Mouse (Mus musculus): Measurements from ENCODE around the gene Hmox2. TPM values are rescaled to one million over a fixed set of nuclear protein-coding genes. Genes with fewer than 3 reads are reported as not detected.

Hmox2 gene
- total RNA-seq, 2 experiments from 2014 or later, result 31.9 to 43.8 TPM

DNA sequence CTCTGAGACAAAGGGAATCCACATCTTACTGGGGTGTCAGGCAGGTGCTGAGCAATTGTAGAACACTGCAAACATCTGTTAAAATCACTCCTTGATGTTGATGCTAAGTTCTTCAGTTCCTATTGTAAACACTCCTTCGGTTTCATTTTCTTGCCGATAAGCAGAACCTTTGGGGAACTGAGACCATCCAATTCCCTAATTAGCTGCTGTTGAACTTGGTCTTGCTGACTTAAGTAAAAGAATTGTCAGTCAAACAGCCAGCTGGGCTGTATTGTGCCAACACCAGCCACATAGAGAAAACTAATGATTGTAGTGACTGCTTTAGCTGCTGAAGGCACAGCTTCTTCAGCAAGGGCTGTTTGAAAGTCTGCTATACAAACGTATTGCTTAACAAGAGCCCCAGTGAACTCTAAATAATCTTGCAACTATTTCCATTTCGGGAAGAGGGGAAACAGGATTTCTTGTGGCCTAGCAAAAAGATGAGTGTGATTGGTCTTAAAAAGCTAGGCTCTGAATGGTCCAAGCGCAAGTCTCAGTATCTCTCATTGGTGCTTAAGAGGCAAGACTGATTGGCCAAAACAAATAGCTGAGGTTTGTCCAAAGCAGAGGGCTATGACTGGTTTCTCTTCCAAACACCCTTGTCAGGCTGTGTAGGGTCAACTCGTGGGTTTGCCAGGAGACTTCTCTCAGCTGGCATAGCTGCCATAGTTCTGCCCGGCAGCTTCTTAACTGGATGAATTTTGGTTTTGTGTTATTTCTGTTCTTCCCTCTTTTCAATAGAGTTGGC is 3.8 kb upstream of the Hmox2 start:
- no peak for ATAC-seq (replicated peaks; ENCODE audit: low FRiP score, low TSS enrichment, poor library complexity, severe bottlenecking)

DNA sequence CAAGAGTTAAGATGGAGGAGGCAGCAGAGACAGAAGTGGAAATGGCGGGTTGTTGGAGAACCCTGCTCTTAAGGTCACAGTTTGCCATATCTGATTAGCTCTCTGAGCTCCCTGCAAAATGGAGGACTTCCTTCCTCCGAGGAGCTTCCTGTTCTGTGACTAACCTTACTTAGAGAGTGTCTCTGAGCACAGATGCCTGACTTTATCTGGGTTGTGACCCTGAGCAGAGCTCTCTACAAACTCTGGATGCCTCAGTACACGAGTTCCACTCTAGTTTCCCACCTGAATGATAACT is 3.3 kb upstream of the Hmox2 start:
- no peak for ATAC-seq (replicated peaks; ENCODE audit: low FRiP score, low TSS enrichment, poor library complexity, severe bottlenecking)

DNA sequence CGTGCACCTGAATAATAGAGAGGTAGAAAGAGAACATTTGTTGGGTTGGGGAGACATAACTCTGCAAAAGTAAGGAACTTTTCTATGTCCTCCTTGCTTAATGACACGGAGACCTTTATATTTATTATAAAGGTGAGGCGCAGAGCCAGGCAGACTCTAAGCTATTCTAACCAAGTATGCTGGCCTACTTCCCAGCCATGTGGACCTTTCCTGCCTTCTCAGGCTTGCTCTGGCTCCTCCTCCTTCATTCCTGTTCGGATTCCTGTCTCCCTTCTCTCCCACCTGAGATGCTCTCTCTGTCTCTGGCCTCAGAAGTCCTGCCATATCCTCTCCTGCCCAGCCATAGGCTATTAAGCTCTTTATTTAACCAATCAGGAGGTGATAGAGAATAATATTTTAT is 895 bp upstream of the Hmox2 start:
- ATAC-seq (replicated peaks; ENCODE audit: low FRiP score, low TSS enrichment, poor library complexity, severe bottlenecking), result no peak

DNA sequence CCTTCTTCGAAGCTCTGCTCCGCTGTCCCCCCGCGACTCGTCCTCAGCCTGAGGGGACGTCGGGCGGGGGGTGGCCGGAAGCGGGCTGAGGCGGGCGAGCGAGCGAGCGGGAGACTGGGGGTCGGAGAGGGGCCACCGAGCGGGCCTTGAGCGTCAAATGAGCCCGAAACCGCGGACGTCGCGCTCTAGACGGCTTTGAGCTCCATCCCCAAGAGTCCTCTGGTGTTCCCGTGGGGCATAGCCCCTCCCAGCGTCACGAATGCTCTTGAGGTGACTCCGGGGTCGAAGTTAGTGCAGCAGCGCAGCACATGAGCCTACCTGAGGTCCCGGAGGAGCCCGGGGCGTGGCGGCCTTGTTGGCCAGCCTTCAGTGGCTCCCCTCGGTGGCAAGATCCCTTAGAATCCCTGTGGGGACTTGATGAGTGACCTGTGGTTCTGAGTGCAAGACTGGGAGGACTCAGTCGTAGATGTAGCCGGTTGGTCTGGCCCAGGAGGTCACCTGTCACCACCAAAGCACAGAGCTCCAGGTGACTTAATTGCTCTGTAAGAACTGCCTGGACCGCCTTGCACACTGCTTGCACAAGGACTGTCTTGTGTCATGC is 467 bp downstream of the Hmox2 start:
- peak; percentile 56 for ATAC-seq (replicated peaks; ENCODE audit: low FRiP score, low TSS enrichment, poor library complexity, severe bottlenecking)

DNA sequence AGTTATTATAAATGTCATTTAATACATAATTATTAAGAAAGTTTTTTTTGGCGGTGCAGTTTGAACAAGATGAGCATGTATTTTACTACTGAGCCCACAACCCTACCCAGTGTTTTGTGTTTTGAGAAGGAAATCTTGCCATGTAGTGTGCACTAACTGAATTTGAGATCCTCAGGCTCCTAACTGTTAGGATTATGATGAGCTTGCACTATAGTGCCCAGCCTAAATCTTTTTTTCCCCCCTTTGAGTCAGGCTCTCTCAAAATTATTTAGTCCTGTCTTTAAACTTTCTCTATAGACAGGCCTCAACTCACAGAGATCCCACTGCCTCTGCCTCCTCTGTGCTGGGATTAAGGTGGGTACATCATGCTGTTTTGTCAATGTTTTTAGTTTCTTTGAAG is 1.4 kb downstream of the Hmox2 start:
- no peak for ATAC-seq (replicated peaks; ENCODE audit: low FRiP score, low TSS enrichment, poor library complexity, severe bottlenecking)

DNA sequence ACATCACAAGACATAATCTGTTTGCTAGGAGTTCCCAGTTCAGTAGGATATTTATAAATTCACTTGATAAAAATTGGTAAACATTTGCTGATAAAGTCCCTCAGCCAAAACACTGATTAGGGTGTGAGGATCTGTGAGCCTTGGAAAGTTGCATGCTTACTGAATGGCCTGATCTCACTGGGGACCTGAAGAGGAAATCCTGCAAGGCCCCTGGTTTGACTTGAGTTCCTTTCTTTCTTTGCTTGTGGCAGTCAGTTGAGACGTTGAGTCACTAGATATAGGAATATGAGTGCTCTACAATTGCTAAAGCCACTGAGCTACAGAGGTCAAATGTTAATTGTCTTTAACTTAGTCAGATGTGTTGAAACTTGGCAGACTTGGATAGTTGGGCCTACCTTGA is 1.8 kb downstream of the Hmox2 start:
- no peak for ATAC-seq (replicated peaks; ENCODE audit: low FRiP score, low TSS enrichment, poor library complexity, severe bottlenecking)

DNA sequence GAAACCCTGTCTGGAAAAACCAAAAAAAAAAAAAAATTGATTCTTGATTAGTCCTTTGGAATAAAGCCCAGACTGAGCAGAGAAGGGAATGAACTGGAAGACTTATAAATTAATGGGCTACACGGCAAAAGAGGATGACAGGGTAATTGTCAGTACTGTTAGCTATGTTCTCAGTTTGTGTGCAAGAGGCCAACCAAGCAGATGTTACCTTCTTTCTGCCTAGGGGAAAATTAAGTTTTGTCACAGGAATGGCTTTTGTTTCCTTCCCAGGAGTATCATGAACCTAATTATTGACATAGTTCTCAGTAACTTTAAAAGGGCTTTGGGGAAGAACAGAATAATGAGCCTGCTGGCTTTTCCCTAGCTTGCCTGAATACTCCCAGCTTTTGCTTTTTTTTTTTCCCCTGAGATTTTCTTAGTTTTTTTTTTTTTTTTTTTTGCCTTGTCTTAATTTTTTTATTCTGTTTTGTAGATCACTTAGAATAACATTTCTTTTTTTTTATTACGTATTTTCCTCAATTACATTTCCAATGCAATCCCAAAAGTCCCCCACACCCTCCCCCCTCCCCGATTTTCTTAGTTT is 4.7 kb downstream of the Hmox2 start:
- ATAC-seq (replicated peaks; ENCODE audit: low FRiP score, low TSS enrichment, poor library complexity, severe bottlenecking), result no peak

DNA sequence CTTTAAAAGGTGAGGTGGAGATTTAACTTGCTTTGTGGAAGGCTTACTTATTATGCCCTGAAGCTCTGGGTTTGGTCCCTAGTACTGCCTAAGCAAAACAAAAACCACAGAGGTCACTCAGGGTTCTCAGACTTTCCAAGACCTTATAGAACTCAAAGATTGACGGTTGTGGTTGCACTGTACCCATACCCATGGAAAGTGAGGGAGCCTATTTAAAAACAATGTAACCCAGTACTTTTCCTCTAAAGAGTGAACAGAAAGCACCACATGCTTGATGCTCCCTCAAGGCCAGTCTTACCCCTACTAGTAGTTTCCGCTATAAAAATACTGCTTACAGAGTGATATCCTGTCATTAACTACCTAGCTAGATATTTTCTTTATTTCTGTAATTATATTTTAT is 10.1 kb downstream of the Hmox2 start:
- no peak for ATAC-seq (replicated peaks; ENCODE audit: low FRiP score, low TSS enrichment, poor library complexity, severe bottlenecking)

DNA sequence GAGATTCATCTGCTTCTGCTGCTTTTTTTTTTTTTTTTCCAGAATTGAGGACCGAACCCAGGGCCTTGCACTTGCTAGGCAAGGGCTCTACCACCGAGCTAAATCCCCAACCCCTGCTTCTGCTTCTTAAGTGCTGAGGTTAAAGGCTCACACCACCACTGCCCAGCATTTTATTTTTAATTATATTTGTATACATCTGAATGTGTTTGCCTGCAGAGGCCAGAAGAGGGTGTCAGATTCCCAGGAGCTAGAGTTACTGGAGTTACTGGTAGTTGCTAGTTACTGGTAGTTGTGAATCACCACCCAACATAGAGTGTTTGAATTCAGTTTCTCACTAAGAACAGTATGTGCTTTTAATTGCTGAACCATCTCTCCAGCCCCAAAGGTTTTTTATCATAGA is 13.8 kb downstream of the Hmox2 start:
- no peak for ATAC-seq (replicated peaks; ENCODE audit: low FRiP score, low TSS enrichment, poor library complexity, severe bottlenecking)

DNA sequence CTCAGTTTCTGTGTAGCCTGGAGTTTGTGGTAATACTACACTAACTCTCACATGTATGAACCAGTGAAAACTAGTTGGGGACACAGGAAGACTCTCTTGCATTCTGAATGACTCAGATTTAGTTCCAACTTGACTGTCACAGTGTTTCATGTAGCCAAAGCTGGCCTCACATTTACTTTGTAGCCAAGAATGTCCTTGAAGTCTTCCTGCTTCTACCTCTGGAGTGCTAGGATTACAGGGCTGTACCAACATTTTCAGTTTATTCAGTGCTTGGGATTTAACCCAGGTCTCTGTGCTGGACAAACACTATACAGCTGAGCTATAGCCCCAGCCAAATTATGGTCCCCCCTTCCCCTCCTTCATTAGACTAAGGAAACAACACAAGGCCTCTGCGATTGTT is 16.0 kb downstream of the Hmox2 start:
- no peak for ATAC-seq (replicated peaks; ENCODE audit: low FRiP score, low TSS enrichment, poor library complexity, severe bottlenecking)

DNA sequence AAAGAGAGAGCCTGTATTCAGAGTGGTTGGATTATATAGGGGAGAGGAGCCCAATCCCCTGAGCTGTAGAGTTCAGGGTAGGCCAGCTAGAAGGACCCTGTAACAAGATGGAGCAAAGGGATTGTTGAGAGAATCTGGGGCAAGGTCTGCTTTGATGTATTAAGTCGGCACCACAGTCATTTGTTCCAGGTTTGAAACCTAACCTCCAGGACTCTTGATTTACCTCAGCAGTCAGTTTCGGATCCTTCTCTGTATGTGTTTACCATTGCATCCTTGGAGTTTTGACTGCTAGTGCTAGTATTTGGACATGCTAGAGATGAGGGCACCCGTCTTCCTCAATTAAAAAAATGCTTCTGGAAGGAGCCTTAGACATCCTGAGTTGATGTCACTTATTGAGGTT is 26.0 kb downstream of the Hmox2 start:
- ATAC-seq (replicated peaks; ENCODE audit: low FRiP score, low TSS enrichment, poor library complexity, severe bottlenecking), result no peak

DNA sequence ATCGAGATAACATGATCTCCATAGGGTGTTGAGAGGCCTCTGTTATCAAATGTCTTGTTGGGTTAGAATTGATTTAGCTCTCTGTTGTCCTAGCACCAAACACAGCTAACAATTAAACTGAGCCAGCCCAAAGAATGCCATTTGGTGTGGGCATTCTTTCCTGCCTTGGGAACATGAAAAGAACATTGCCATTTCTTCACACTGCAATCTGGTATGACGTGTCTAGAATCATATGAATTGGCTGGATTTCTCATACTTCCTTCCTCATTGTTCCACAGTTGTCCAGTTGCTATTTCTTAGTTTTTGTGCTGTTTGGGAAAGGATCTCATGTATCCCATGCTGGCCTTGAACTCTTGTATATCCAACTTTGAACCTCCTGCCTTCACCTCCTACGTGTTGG is 27.9 kb downstream of the Hmox2 start:
- no peak for ATAC-seq (replicated peaks; ENCODE audit: low FRiP score, low TSS enrichment, poor library complexity, severe bottlenecking)

DNA sequence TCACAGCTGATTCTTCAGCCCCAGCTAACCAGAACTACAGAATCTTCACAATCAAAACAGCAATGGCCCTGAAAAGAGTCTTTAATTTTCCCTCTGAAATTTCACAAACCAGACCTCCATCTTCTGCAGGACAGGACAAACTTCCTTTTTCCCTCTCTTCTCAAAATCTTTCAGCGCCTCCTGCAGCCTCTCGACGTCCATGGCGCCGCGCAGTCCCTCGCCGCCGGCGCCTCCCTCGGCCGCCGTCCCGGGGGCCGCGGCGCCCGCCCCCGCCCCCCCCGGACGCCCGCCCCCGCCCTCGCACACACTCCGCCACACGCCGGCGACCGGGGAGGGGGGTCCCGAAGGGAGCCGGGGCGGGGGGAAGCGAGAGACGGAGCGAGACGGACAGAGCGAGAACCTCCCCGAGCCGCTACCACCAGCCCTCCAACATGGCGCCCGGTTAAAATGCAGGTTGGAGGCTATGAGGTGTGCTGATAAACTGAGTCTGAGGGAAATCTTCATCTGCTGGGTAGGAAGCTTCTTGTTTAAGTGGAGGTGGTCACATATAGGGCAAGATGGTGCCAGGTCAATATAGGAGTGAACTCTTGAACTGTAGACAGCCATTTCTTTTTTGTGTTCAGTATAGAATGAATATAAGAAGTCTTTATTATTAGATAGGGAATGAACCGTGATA is 30.6 kb downstream of the Hmox2 start:
- ATAC-seq (replicated peaks; ENCODE audit: low FRiP score, low TSS enrichment, poor library complexity, severe bottlenecking), result peak; percentile 71; the same call in 1 of the 2 replicates

DNA sequence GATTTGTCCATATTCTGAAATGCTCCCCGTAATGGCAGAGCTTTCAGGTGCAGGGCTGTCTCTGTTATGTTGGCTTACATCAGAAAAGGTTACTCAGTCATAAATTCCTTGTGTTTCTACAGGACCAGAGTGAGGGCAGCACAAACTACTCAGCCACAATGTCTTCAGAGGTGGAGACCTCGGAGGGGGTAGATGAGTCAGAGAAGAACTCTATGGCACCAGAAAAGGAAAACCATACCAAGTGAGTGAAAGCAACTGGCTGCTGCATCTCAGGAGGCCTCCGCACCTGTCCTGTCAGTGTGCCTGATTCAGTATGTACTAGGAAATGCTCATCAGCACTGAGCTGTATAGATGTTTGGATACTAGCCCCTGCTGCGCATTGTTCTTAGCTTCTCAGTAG is 36.3 kb downstream of the Hmox2 start:
- no peak for ATAC-seq (replicated peaks; ENCODE audit: low FRiP score, low TSS enrichment, poor library complexity, severe bottlenecking)

DNA sequence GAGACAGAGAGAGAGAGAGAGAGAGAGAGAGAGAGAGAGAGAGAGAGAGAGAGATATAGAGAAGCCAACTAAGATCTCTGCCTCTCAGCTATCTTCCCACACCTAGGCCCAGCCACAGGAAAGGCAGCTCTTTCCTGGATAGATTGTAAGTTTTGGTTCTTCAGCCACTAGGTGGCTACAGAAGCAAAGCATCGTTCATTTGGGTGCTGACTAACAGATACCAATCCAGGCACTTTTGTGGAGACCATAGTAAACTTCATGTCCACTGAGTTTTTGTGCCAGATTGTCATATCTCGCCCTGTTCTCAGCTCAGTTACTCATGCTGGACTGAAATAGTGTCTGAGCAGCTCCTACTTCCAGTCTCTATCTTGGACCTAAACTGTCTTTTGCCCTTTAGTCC is 37.1 kb downstream of the Hmox2 start:
- peak; percentile 85 for ATAC-seq (replicated peaks; ENCODE audit: low FRiP score, low TSS enrichment, poor library complexity, severe bottlenecking)

DNA sequence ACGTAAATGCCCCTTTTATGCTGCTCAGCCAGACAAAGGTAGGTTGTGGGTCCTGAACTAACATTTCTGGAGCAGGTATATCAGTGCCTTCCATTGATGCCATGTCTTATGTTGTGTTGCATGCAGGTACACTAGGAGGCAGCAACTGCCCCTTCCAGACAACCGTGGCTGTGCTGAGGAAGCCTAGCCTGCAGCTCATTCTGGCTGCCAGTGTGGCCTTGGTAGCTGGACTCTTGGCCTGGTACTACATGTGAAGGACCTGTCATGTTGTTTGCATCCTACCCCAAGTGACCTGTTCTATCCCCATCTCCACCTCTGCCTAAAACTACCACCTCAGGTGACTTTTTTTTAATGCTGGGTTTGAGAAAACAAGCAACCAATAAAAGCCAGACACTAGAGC is 39.7 kb downstream of the Hmox2 start:
- no peak for ATAC-seq (replicated peaks; ENCODE audit: low FRiP score, low TSS enrichment, poor library complexity, severe bottlenecking)

DNA sequence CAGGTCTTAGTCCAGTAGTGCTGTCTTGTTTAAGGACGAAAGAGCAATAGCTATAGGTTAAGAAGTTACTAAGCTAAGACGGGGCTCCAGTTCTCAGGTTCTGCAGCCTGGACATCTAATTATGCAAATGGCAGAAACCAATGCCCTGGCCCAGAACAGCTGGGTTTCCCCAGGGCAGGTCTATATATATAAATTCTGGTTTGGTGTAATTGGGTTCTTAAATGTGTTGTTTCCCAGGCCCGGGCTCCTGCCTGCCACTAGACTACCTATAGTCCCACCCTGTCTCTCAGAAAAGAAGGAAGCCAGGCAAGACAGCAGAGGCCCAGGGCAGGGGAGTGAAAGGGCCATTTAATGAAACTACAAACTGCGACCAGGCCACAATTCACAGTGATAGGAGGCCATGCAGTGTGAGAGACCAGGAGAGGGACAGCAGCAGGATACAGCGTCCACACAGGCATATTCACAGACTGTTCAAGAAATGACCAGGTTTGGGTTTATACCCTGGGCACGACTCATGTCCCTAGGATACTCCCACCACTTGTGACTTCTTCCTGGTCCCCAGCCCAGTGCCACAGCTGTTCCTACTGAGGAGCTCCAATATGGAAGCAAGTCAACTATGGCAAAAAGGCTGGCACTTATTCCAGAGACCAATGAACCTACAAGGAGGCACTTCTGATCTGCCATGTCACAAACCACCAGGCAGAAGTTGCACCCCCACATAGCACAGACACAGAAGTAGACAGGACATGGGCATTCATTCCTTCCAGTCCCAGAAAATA is 41.0 kb downstream of the Hmox2 start:
- ATAC-seq (replicated peaks; ENCODE audit: low FRiP score, low TSS enrichment, poor library complexity, severe bottlenecking), result no peak

DNA sequence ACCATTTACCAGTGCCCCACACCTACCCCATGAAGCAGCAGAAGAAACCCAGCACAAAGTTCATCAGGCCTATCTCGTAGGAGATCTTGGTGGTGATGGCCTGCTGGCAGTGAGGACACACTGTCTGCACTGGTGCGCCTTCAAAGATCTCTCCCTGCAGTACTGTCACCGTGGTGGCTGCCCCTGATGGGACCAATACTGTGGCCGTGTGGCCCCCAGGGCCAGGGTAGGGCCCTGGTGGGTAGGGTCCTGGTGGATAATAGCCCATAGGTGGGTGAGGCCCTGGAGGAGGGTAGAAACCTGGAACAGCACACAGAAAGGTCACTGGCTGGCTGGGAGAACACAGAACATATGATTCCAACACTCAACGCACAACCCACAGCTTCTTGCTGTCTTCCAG is 42.6 kb downstream of the Hmox2 start:
- ATAC-seq (replicated peaks; ENCODE audit: low FRiP score, low TSS enrichment, poor library complexity, severe bottlenecking), result no peak

DNA sequence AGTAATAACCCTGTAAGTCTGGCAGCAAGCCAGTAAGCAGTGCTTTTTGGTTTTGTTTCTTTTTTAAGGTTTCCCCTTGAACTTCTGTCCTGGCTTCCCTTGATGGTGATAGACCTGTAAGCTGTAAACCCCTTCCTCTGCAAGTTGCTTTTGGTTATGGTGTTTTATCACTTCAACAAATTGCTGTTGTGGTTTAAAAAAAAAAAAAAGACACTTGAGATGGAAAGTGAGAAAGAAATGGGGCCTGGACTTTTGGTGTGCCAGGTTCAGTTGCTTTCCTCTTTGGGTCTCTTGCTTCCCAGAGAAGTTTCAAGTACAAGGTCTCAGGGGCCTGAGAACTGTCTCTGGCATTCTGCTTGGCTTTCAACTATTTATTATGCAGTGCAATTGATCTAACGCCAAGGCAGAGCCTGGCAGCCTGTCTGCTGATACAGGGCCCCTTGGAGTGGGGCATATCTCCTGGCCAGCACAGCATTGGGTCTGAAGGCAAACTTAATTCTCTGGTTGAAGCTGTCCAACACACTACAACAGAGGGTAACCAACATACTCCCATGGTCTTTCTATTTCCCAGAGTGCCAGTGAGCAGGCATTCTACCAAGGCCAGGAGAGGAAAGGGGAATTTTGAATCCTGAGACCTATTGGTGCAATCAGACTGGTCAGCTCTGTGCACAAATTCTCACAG is 47.3 kb downstream of the Hmox2 start:
- no peak; the same call in 1 of the 2 replicates for ATAC-seq (replicated peaks; ENCODE audit: low FRiP score, low TSS enrichment, poor library complexity, severe bottlenecking)

Data from megakaryocyte-erythroid progenitor cell, adult 5-6 weeks (primary cell).